Mouse (Mus musculus) heart, postnatal 0 days (tissue): ENCODE results near the gene Gm3095.
"Not testable (repeated sequence)": the region's sequence is repeated elsewhere in the genome, so short reads cannot be mapped to it uniquely, and the experiment has no call there.

ENCODE experiments used
- CTCF ChIP-seq: IDR thresholded peaks from 2 replicates; pipeline ENCODE4 v1.5.1; 2016; ENCODE audit warnings: antibody characterized with exemption, control low read depth, low read depth
- EP300 ChIP-seq: IDR thresholded peaks from 2 replicates; pipeline ENCODE4 v1.6.1; 2016; ENCODE audit warnings: antibody characterized with exemption, low read depth

DNA sequence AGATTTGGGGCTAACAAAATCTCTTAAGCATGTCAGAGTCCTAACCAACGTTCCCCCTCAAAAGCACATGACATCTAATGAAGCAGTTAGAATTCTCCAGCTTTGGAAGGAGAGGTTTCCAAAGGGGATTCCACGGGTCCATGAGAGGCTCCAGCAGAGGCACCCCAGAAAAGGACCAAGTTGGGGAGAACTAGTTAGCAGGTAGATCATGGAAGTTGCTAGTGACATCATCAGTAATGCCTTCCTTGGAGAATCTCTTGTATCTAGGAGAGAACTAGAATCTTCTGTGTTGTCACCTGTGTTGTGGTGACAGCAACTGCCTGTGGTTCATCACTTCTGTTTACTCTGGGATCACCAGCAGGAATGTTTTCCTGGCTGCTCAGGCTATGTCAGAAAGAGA is 31.9 kb upstream of the Gm3095 start, which contains the start of gene Gm3029:
- not testable (repeated sequence) for TF ChIP-seq EP300, CTCF
